Mouse (Mus musculus): ENCODE data around the gene Sspo. TPM values are rescaled to one million over a fixed set of nuclear protein-coding genes. Genes with fewer than 3 reads are reported as not detected.

Gene Sspo
- polyA plus RNA-seq, 1 experiment from 2014 or later, result 0.58 TPM

DNA sequence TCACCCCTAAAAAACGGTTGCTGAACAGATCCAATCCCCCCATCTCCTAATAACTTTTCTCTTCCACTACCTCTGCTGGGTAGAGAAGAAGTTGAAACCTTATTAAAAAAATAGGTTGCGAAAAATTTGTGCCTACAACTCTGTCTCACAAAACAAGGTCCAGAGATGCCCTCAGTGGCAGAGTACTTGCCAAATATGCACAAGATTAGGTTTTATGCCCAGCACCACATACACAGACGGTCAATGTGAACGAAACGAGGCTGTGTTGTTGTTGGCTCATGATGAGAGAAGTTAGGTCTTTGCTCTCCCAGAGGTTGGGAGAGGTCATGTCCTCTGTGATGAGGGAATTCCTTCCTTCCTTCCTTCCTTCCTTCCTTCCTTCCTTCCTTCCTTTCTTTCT, 97.2 kb downstream of the Sspo start:
- peaks cover 0 to 2% of the 10 kb centered on the region in 2 experiments; a peak in 1 of 4 replicates for H3K4me1 ChIP-seq (ENCODE audit: control insufficient read depth in 2 of 2, insufficient read depth in 2 of 2, low read length in 2 of 2)

GRCm38 (mm10) chr6:48546271-48546670, 98.2 kb downstream of the Sspo start:
- no peaks in the 10 kb centered on the region for H3K9me3 ChIP-seq (ENCODE audit: control insufficient read depth, low read length)
- no peak overlapping the region for H3K4me2 ChIP-seq (ENCODE audit: low read length)
- ATAC-seq (ENCODE audit: insufficient number of reproducible peaks, insufficient read depth, low FRiP score, low read depth), result no peak
- no peak overlapping the region for H3K27ac ChIP-seq (replicated peaks in 1 of 2; ENCODE audit: control insufficient read depth in 1 of 2, insufficient read depth in 1 of 2, low read depth in 2 of 2, low read length in 2 of 2)
- no peak overlapping the region for H3K9ac ChIP-seq (ENCODE audit: low read length)
- H3K4me1 ChIP-seq (ENCODE audit: control insufficient read depth in 2 of 2, insufficient read depth in 2 of 2, low read length in 2 of 2), result peaks cover 0 to 2% of the 10 kb centered on the region in 2 experiments; a peak in 1 of 4 replicates
- H3K4me3 ChIP-seq (ENCODE audit: control insufficient read depth in 1 of 2, insufficient read depth in 1 of 2, low read depth in 1 of 2, low read length in 2 of 2), result no peak overlapping the region
- WGBS, result 21% methylated on average over 1 of the region's 1 CpGs
- no peaks in the 10 kb centered on the region for H3K27me3 ChIP-seq (ENCODE audit: control insufficient read depth, insufficient read depth, low read length)
- H3K36me3 ChIP-seq (ENCODE audit: control insufficient read depth, insufficient read depth, low read length), result no peaks in the 10 kb centered on the region

More for the DNA sequence above, 97.2 kb downstream of the Sspo start:
- Histone ChIP-seq H3K36me3 (ENCODE audit: control insufficient read depth, insufficient read depth, low read length) (no peaks in the 10 kb centered on the region), H3K27ac (replicated peaks in 1 of 2; ENCODE audit: control insufficient read depth in 1 of 2, insufficient read depth in 1 of 2, low read depth in 2 of 2, low read length in 2 of 2) (no peak overlapping the region), H3K27me3 (ENCODE audit: control insufficient read depth, insufficient read depth, low read length) (no peaks in the 10 kb centered on the region), H3K9ac (ENCODE audit: low read length) (no peak overlapping the region), H3K4me3 (ENCODE audit: control insufficient read depth in 1 of 2, insufficient read depth in 1 of 2, low read depth in 1 of 2, low read length in 2 of 2) (no peak overlapping the region), H3K4me2 (ENCODE audit: low read length) (no peak overlapping the region), H3K9me3 (ENCODE audit: control insufficient read depth, low read length) (no peaks in the 10 kb centered on the region)
- 60% methylated on average over 5 of the region's 5 CpGs for WGBS
- no peak for ATAC-seq (ENCODE audit: insufficient number of reproducible peaks, insufficient read depth, low FRiP score, low read depth)

DNA sequence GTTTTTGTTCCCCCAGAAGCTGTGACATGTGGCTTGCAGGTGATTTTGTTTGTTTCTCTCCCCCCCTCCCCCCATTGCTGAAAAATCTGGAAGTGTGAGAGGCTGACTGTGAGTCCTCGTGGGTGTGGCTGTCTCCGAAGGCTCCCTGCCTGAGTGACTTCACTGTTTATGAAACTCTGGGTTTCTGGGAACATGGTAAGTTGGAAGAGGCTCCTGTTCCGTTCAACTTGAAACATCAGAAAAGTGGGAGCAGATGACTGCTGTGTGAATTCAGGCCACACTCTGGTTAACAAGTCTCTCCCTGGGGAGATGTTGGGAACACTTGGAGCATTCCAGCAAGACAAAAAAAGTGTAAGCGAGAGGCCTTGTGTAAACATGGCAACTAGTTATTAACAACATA, 98.8 kb downstream of the Sspo start:
- no peak overlapping the region for H3K4me3 ChIP-seq (ENCODE audit: control insufficient read depth in 1 of 2, insufficient read depth in 1 of 2, low read depth in 1 of 2, low read length in 2 of 2)
- H3K4me2 ChIP-seq (ENCODE audit: low read length), result no peak overlapping the region
- H3K27me3 ChIP-seq (ENCODE audit: control insufficient read depth, insufficient read depth, low read length), result no peaks in the 10 kb centered on the region

DNA sequence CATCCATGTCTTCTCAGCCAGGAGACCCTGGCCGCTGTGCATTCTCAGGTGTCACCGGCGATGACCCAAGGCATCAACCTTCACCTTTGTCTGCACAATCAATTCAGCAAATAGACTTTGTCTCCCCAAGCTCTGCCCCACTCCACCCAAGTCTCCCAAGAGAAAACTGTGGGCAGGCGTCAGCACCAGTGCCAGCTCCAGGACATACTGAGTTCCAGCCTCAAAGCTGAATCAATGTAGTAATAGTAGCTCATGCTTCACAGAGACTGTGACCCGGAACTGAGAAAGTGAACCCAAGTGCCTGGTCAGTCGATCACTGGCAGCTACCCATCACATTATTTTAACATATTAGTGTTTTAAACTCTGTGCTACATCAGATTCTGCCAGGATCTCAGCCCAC, 100.3 kb downstream of the Sspo start:
- no peaks in the 10 kb centered on the region for H3K4me1 ChIP-seq (ENCODE audit: control insufficient read depth in 2 of 2, insufficient read depth in 2 of 2, low read length in 2 of 2)
- no peak overlapping the region for H3K27ac ChIP-seq (replicated peaks in 1 of 2; ENCODE audit: control insufficient read depth in 1 of 2, insufficient read depth in 1 of 2, low read depth in 2 of 2, low read length in 2 of 2)
- H3K4me3 ChIP-seq (ENCODE audit: control insufficient read depth in 1 of 2, insufficient read depth in 1 of 2, low read depth in 1 of 2, low read length in 2 of 2), result no peak overlapping the region
- H3K9me3 ChIP-seq (ENCODE audit: control insufficient read depth, low read length), result no peaks in the 10 kb centered on the region
- no peaks in the 10 kb centered on the region for H3K36me3 ChIP-seq (ENCODE audit: control insufficient read depth, insufficient read depth, low read length)
- H3K4me2 ChIP-seq (ENCODE audit: low read length), result no peak overlapping the region
- no peaks in the 10 kb centered on the region for H3K27me3 ChIP-seq (ENCODE audit: control insufficient read depth, insufficient read depth, low read length)
- ATAC-seq (ENCODE audit: insufficient number of reproducible peaks, insufficient read depth, low FRiP score, low read depth), result no peak
- no peak overlapping the region for H3K9ac ChIP-seq (ENCODE audit: low read length)
- WGBS, result 78% methylated on average over 6 of the region's 6 CpGs

More for the DNA sequence above, 98.8 kb downstream of the Sspo start:
- Histone ChIP-seq H3K27ac (replicated peaks in 1 of 2; ENCODE audit: control insufficient read depth in 1 of 2, insufficient read depth in 1 of 2, low read depth in 2 of 2, low read length in 2 of 2) (no peak overlapping the region), H3K9ac (ENCODE audit: low read length) (no peak overlapping the region), H3K36me3 (ENCODE audit: control insufficient read depth, insufficient read depth, low read length) (no peaks in the 10 kb centered on the region), H3K4me1 (ENCODE audit: control insufficient read depth in 2 of 2, insufficient read depth in 2 of 2, low read length in 2 of 2) (peaks cover 0 to under 1% of the 10 kb centered on the region in 2 experiments; a peak in 1 of 4 replicates), H3K9me3 (ENCODE audit: control insufficient read depth, low read length) (no peaks in the 10 kb centered on the region)
- 57% methylated on average over 4 of the region's 4 CpGs for WGBS
- no peak for ATAC-seq (ENCODE audit: insufficient number of reproducible peaks, insufficient read depth, low FRiP score, low read depth)

Small RNA genes lying within 50 kb of the gene (microRNA-seq; reads per million reads assigned to microRNA genes)
- gene Gm24325, result not detected

Other genes with a start within 250 kb of the Sspo start
- 14.4 and 16.5 TPM in 2 replicates for gene Krba1, start 52.6 kb upstream of the Sspo start, polyA plus RNA-seq (2014; fragmentation: Nextera tagmentation; extraction: Ambion mirVana)
- 24.8 and 26.2 TPM in 2 replicates for gene Zfp467, start 2.4 kb upstream of the Sspo start, polyA plus RNA-seq (2014; fragmentation: Nextera tagmentation; extraction: Ambion mirVana)
- gene Atp6v0e2, start 89.4 kb downstream of the Sspo start, polyA plus RNA-seq (2014; fragmentation: Nextera tagmentation; extraction: Ambion mirVana), result 21.8 and 22.8 TPM in 2 replicates
- 3.5 and 4.9 TPM in 2 replicates for gene Lrrc61, start 106.6 kb downstream of the Sspo start, polyA plus RNA-seq (2014; fragmentation: Nextera tagmentation; extraction: Ambion mirVana)
- gene Rarres2, start 124.6 kb downstream of the Sspo start, polyA plus RNA-seq (2014; fragmentation: Nextera tagmentation; extraction: Ambion mirVana), result 39.4 and 45.3 TPM in 2 replicates
- 1.3 TPM in 1 of 2 replicates, not detected in the other for gene Gm45021, start 141.4 kb downstream of the Sspo start, polyA plus RNA-seq (2014; fragmentation: Nextera tagmentation; extraction: Ambion mirVana)
- 23.4 and 25.4 TPM in 2 replicates for gene Repin1, start 145.7 kb downstream of the Sspo start, polyA plus RNA-seq (2014; fragmentation: Nextera tagmentation; extraction: Ambion mirVana)
- 0.84 TPM in 1 of 2 replicates, not detected in the other for gene Gm44965, start 145.7 kb downstream of the Sspo start, polyA plus RNA-seq (2014; fragmentation: Nextera tagmentation; extraction: Ambion mirVana)
- gene Zfp775, start 153.8 kb downstream of the Sspo start, polyA plus RNA-seq (2014; fragmentation: Nextera tagmentation; extraction: Ambion mirVana), result 5.4 and 6.3 TPM in 2 replicates
- 0.82 and 1.1 TPM in 2 replicates for gene AI854703, start 178.5 kb downstream of the Sspo start, polyA plus RNA-seq (2014; fragmentation: Nextera tagmentation; extraction: Ambion mirVana)
- 0.85 and 1.2 TPM in 2 replicates for gene Gimap8, start 199.0 kb downstream of the Sspo start, polyA plus RNA-seq (2014; fragmentation: Nextera tagmentation; extraction: Ambion mirVana)
- gene Gimap9, start 227.9 kb downstream of the Sspo start, polyA plus RNA-seq (2014; fragmentation: Nextera tagmentation; extraction: Ambion mirVana), result 5.8 and 6.3 TPM in 2 replicates
- gene Gimap4, start 236.3 kb downstream of the Sspo start, polyA plus RNA-seq (2014; fragmentation: Nextera tagmentation; extraction: Ambion mirVana), result 20.7 and 25.2 TPM in 2 replicates